ENCODE assay signal across 8 mouse cellular contexts in the genomic region with DNA sequence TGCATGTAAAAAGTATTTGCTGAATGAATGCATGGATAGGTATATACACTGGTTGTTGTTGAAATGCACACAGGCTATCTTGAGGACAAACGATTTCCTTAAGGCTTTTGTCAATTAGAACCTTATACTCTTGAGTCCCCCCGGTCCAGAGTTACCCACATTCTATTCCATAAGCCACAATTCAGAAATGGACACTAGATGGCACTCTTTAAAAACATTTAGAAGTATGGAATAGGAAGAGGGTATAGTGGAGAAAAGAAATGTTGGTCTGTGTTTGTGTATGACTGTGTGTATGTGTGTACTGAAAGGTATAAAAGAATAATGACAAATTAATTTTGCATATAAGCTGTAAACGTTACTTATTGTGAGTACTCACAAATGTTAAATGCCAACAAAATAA. TPM values are rescaled to one million over a fixed set of nuclear protein-coding genes. Genes with fewer than 3 reads are reported as not detected.
DNase-seq lines count a peak whose midpoint lies in the region; ATAC-seq lines count a peak whose summit lies in the region.
"Had no signal": no experiment of that assay in that cellular context is flagged by ENCODE, and none has a peak within 500 bp of the region (broad histone marks: within the 10 kb centered on the region; RNA-seq: fewer than 3 reads in every experiment).

No protein-coding gene starts in this region.

- H3K9me3 ChIP-seq in midbrain, embryonic 11.5 days (ENCODE audit: control insufficient read depth, low read length): no peaks in the 10 kb centered on the region
- no peaks in the 10 kb centered on the region for H3K9me3 ChIP-seq in midbrain, embryonic 10.5 days (replicated peaks)
- no peaks in the 10 kb centered on the region for H3K9me3 ChIP-seq in hindbrain, embryonic 16.5 days (ENCODE audit: control insufficient read depth, low read length)
- H3K9me3 ChIP-seq in midbrain, embryonic 14.5 days (ENCODE audit: control insufficient read depth, low read length): no peaks in the 10 kb centered on the region
- H3K9me3 ChIP-seq: heart, embryonic 13.5 days had no signal

- WGBS in midbrain, embryonic 11.5 days: 75% methylated on average over 3 of the region's 3 CpGs
- 79% methylated on average over 3 of the region's 3 CpGs for WGBS in midbrain, embryonic 10.5 days
- WGBS in hindbrain, embryonic 16.5 days: 73% methylated on average over 3 of the region's 3 CpGs
- WGBS in midbrain, embryonic 14.5 days: 74% methylated on average over 3 of the region's 3 CpGs

- H3K27me3 ChIP-seq in midbrain, embryonic 11.5 days (ENCODE audit: control insufficient read depth, insufficient read depth, low read length): no peaks in the 10 kb centered on the region
- no peaks in the 10 kb centered on the region for H3K27me3 ChIP-seq in midbrain, embryonic 10.5 days (ENCODE audit: low read depth, poor library complexity, severe bottlenecking)
- H3K27me3 ChIP-seq in hindbrain, embryonic 16.5 days (replicated peaks; ENCODE audit: control insufficient read depth, insufficient read depth, low read length): no peaks in the 10 kb centered on the region
- no peaks in the 10 kb centered on the region for H3K27me3 ChIP-seq in midbrain, embryonic 14.5 days (ENCODE audit: control insufficient read depth, insufficient read depth, low read length)
- H3K27me3 ChIP-seq: heart, embryonic 13.5 days had no signal

- H3K4me2 ChIP-seq in midbrain, embryonic 11.5 days: no peak overlapping the region
- no peak overlapping the region for H3K4me2 ChIP-seq in hindbrain, embryonic 16.5 days (ENCODE audit: low read length)
- no peak overlapping the region for H3K4me2 ChIP-seq in midbrain, embryonic 14.5 days (ENCODE audit: low read length)
- H3K4me2 ChIP-seq: heart, embryonic 13.5 days had no signal

- peaks cover 4% of the 10 kb centered on the region; the same call in 1 of the 2 replicates for H3K4me1 ChIP-seq in midbrain, embryonic 11.5 days (ENCODE audit: control insufficient read depth, insufficient read depth, low read length)
- peaks cover 21% of the 10 kb centered on the region for H3K4me1 ChIP-seq in midbrain, embryonic 10.5 days
- H3K4me1 ChIP-seq in hindbrain, embryonic 16.5 days (ENCODE audit: control insufficient read depth, insufficient read depth, low read depth, low read length): peaks cover 6% of the 10 kb centered on the region
- no peaks in the 10 kb centered on the region for H3K4me1 ChIP-seq in midbrain, embryonic 14.5 days (ENCODE audit: control insufficient read depth, insufficient read depth, low read length)

- no peak overlapping the region for H3K4me3 ChIP-seq in midbrain, embryonic 11.5 days (ENCODE audit: low read depth, low read length)
- no peak overlapping the region for H3K4me3 ChIP-seq in midbrain, embryonic 10.5 days
- no peak overlapping the region for H3K4me3 ChIP-seq in hindbrain, embryonic 16.5 days (ENCODE audit: low read length)
- H3K4me3 ChIP-seq in midbrain, embryonic 14.5 days (replicated peaks; ENCODE audit: low read depth, low read length): no peak overlapping the region
- H3K4me3 ChIP-seq: heart, embryonic 13.5 days had no signal

- H3K9ac ChIP-seq in midbrain, embryonic 11.5 days (ENCODE audit: low read length): no peak overlapping the region
- H3K9ac ChIP-seq in hindbrain, embryonic 16.5 days (ENCODE audit: low read depth, low read length): no peak overlapping the region
- H3K9ac ChIP-seq in midbrain, embryonic 14.5 days (replicated peaks; ENCODE audit: low read length): no peak overlapping the region
- H3K9ac ChIP-seq: heart, embryonic 13.5 days had no signal

- H3K36me3 ChIP-seq in midbrain, embryonic 11.5 days (ENCODE audit: control insufficient read depth, insufficient read depth, low read length): peaks cover 6% of the 10 kb centered on the region; the same call in 1 of the 2 replicates
- H3K36me3 ChIP-seq in midbrain, embryonic 10.5 days: peaks cover 38% of the 10 kb centered on the region
- peaks cover 15% of the 10 kb centered on the region for H3K36me3 ChIP-seq in hindbrain, embryonic 16.5 days (ENCODE audit: control insufficient read depth, insufficient read depth, low read length)
- peaks cover 31% of the 10 kb centered on the region for H3K36me3 ChIP-seq in midbrain, embryonic 14.5 days (ENCODE audit: control insufficient read depth, insufficient read depth, low read length)

- no peak overlapping the region for H3K27ac ChIP-seq in midbrain, embryonic 11.5 days (ENCODE audit: low read depth, low read length)
- H3K27ac ChIP-seq in midbrain, embryonic 10.5 days (replicated peaks): no peak overlapping the region
- no peak overlapping the region for H3K27ac ChIP-seq in hindbrain, embryonic 16.5 days (ENCODE audit: low read depth, low read length)
- H3K27ac ChIP-seq in midbrain, embryonic 14.5 days (replicated peaks; ENCODE audit: low read depth, low read length): no peak overlapping the region
- H3K27ac ChIP-seq: heart, embryonic 13.5 days had no signal

- peak; percentile 90 for DNase-seq in midbrain, embryonic 11.5 days (ENCODE audit: low spot score, missing footprints)
- no peak for DNase-seq in midbrain, embryonic 10.5 days (ENCODE audit: low spot score)
- peak; percentile 17 for DNase-seq in c-Kit-negative CD71-positive TER-119-positive erythroid progenitor cells, embryonic 14.5 days (ENCODE audit: low read depth, low spot score)
- peak; percentile 88 for DNase-seq in midbrain, embryonic 14.5 days
- DNase-seq in adrenal gland, adult 8-10 months: no peak
- no peak for DNase-seq in adrenal gland, postnatal 10 days

- peak; percentile 72 for ATAC-seq in midbrain, embryonic 11.5 days (ENCODE audit: low FRiP score)
- peak; percentile 85 for ATAC-seq in hindbrain, embryonic 16.5 days
- peak; percentile 79; the same call in 1 of the 2 replicates for ATAC-seq in midbrain, embryonic 14.5 days (ENCODE audit: low FRiP score, low TSS enrichment)

RNA-seq across cellular contexts. Expression of a gene that starts 5.8 kb away (rescaled TPM):
- 28.4 and 30.1 TPM in 2 replicates for polyA plus RNA-seq in midbrain, embryonic 11.5 days (2014; fragmentation: Nextera tagmentation; extraction: Ambion mirVana)
- 22.7 and 26.0 TPM in 2 replicates for polyA plus RNA-seq in midbrain, embryonic 10.5 days (2016; fragmentation: Nextera tagmentation; extraction: Ambion mirVana)
- polyA plus RNA-seq in hindbrain, embryonic 16.5 days (2015; fragmentation: Nextera tagmentation; extraction: Ambion mirVana): 15.7 and 16.1 TPM in 2 replicates
- 17.9 and 21.4 TPM in 2 replicates for polyA plus RNA-seq in midbrain, embryonic 14.5 days (2014; fragmentation: Nextera tagmentation; extraction: Ambion mirVana)
- 10 to 100 TPM; 10.7 to 17.2 (median 16.7) TPM for total RNA-seq in adrenal gland, adult 8-10 months (2022)
- total RNA-seq in adrenal gland, postnatal 10 days (2021): 10 to 100 TPM; 12.2 to 12.6 TPM

RNA-seq across cellular contexts. Expression of a gene that starts 6.0 kb away (rescaled TPM):
- 9.5 and 11.7 TPM in 2 replicates for polyA plus RNA-seq in midbrain, embryonic 11.5 days (2014; fragmentation: Nextera tagmentation; extraction: Ambion mirVana)
- 8.0 and 8.3 TPM in 2 replicates for polyA plus RNA-seq in midbrain, embryonic 10.5 days (2016; fragmentation: Nextera tagmentation; extraction: Ambion mirVana)
- 2.8 and 4.0 TPM in 2 replicates for polyA plus RNA-seq in hindbrain, embryonic 16.5 days (2015; fragmentation: Nextera tagmentation; extraction: Ambion mirVana)
- polyA plus RNA-seq in midbrain, embryonic 14.5 days (2014; fragmentation: Nextera tagmentation; extraction: Ambion mirVana): 4.9 and 6.0 TPM in 2 replicates
- total RNA-seq in adrenal gland, adult 8-10 months (2022): 10 to 100 TPM; 12.6 to 14.0 (median 13.4) TPM
- 10 to 100 TPM; 12.8 to 15.8 TPM for total RNA-seq in adrenal gland, postnatal 10 days (2021)

Comparison
In these comparisons a context has a peak if more than half of its experiments do, and no peak if none do; other contexts are left out.
1. DNase-seq: peak in midbrain, embryonic 11.5 days (single experiment), c-Kit-negative CD71-positive TER-119-positive erythroid progenitor cells, embryonic 14.5 days (single experiment) and midbrain, embryonic 14.5 days (single experiment); none in midbrain, embryonic 10.5 days (single experiment), adrenal gland, adult 8-10 months (single experiment) and adrenal gland, postnatal 10 days (single experiment).
2. Peak in every context shown above with its lines, with median percentiles within 50 percentile points of each other: ATAC-seq.